Mouse (Mus musculus) intestine, embryonic 15.5 days (tissue): Measurements from ENCODE around the gene Snx29. TPM values are rescaled to one million over a fixed set of nuclear protein-coding genes. Genes with fewer than 3 reads are reported as not detected.

Experiments used
- ATAC-seq: fragments of 200-750 bp; cut with Nextera tagmentation; 2 replicates; pipeline ENCODE4 v1.8.0; 2017; ENCODE audit warnings: moderate TSS enrichment, moderate library complexity
- H3K27ac ChIP-seq: fragments of 300-500 bp; sonication (generic); 2 replicates; pipeline ENCODE4 v1.5.1; 2015; ENCODE audit warnings: mild to moderate bottlenecking, inconsistent platforms
- H3K27me3 ChIP-seq: fragments of 300-500 bp; sonication (generic); replicated peaks from 2 replicates; pipeline ENCODE4 v1.6.1; 2015; ENCODE audit warnings: inconsistent platforms
- H3K36me3 ChIP-seq: fragments of 300-500 bp; sonication (generic); 2 replicates; pipeline ENCODE4 v1.6.1; 2015; ENCODE audit warnings: inconsistent platforms
- H3K4me1 ChIP-seq: fragments of 300-500 bp; sonication (generic); replicated peaks from 2 replicates; pipeline ENCODE4 v1.6.1; 2015; ENCODE audit warnings: inconsistent platforms
- H3K4me2 ChIP-seq: fragments of 300-500 bp; sonication (generic); replicated peaks from 2 replicates; pipeline ENCODE4 v1.6.1; 2015; ENCODE audit warnings: mild to moderate bottlenecking, inconsistent platforms
- H3K4me3 ChIP-seq: fragments of 300-500 bp; sonication (generic); replicated peaks from 2 replicates; pipeline ENCODE4 v1.5.1; 2015; ENCODE audit warnings: inconsistent platforms
- H3K9ac ChIP-seq: fragments of 300-500 bp; sonication (generic); 2 replicates; pipeline ENCODE4 v1.6.1; 2015; ENCODE audit warnings: inconsistent platforms
- H3K9me3 ChIP-seq: fragments of 300-500 bp; sonication (generic); 2 replicates; pipeline ENCODE4 v1.6.1; 2016; ENCODE audit warnings: inconsistent platforms
- WGBS: fragments of 180-500 bp; shearing (Covaris S2); methylation state at CpG from one replicate; pipeline ENCODE4 v1.1.7; 2015; 5-methylcytosine and 5-hydroxymethylcytosine counted together
- polyA plus RNA-seq: library from polyadenylated mRNA; unstranded; fragments of >200 nt; fragmentation: Nextera tagmentation; extraction: Ambion mirVana; gene quantifications from 2 replicates; pipeline ENCODE4 v1.2.1, GENCODE M21; 2015

Gene Snx29
- polyA plus RNA-seq, 1 experiment from 2014 or later: 5.7 TPM

GRCm38 (mm10) chr16:11460210-11460609 lies 137.5 kb downstream of the Snx29 start:
- 87% methylated on average over 1 of the region's 1 CpGs for WGBS
- H3K9me3 ChIP-seq: no peaks in the 10 kb centered on the region
- H3K4me1 ChIP-seq: no peaks in the 10 kb centered on the region; the same call in 1 of the 2 replicates
- no peaks in the 10 kb centered on the region for H3K27me3 ChIP-seq
- H3K36me3 ChIP-seq: no peaks in the 10 kb centered on the region
- H3K4me2 ChIP-seq: no peak overlapping the region
- ATAC-seq: no peak
- no peak overlapping the region for H3K9ac ChIP-seq
- H3K27ac ChIP-seq: no peak overlapping the region
- no peak overlapping the region for H3K4me3 ChIP-seq

- H3K9ac ChIP-seq: no peak overlapping the region
- no peaks in the 10 kb centered on the region; the same call in 1 of the 2 replicates for H3K4me1 ChIP-seq
- no peak overlapping the region for H3K27ac ChIP-seq
- no peaks in the 10 kb centered on the region for H3K9me3 ChIP-seq
- WGBS: 74% methylated on average over 7 of the region's 7 CpGs
- no peak overlapping the region for H3K4me3 ChIP-seq
- no peak for ATAC-seq
- no peaks in the 10 kb centered on the region for H3K27me3 ChIP-seq
- no peaks in the 10 kb centered on the region for H3K36me3 ChIP-seq
- H3K4me2 ChIP-seq: no peak overlapping the region
Measured at GRCm38 (mm10) chr16:11461612-11462011, 138.9 kb downstream of the Snx29 start.

- peak; percentile 35 for ATAC-seq
- H3K27me3 ChIP-seq: no peaks in the 10 kb centered on the region
- H3K4me1 ChIP-seq: no peaks in the 10 kb centered on the region
- WGBS: 55% methylated on average over 15 of the region's 15 CpGs
- no peaks in the 10 kb centered on the region for H3K36me3 ChIP-seq
- H3K9me3 ChIP-seq: no peaks in the 10 kb centered on the region
- no peak overlapping the region for H3K27ac ChIP-seq
- H3K4me2 ChIP-seq: no peak overlapping the region
- H3K9ac ChIP-seq: no peak overlapping the region
- no peak overlapping the region for H3K4me3 ChIP-seq
Measured at GRCm38 (mm10) chr16:11468533-11469179, 145.9 kb downstream of the Snx29 start.

GRCm38 (mm10) chr16:11469491-11469890 lies 146.8 kb downstream of the Snx29 start:
- no peaks in the 10 kb centered on the region for H3K4me1 ChIP-seq
- no peak overlapping the region for H3K9ac ChIP-seq
- no peak overlapping the region for H3K27ac ChIP-seq
- no peak overlapping the region for H3K4me3 ChIP-seq
- H3K4me2 ChIP-seq: no peak overlapping the region
- WGBS: 96% methylated on average over 3 of the region's 3 CpGs
- H3K27me3 ChIP-seq: no peaks in the 10 kb centered on the region
- ATAC-seq: no peak
- H3K9me3 ChIP-seq: no peaks in the 10 kb centered on the region
- H3K36me3 ChIP-seq: no peaks in the 10 kb centered on the region

GRCm38 (mm10) chr16:11471246-11471645 lies 148.5 kb downstream of the Snx29 start:
- Histone ChIP-seq H3K27ac (no peak overlapping the region), H3K27me3 (no peaks in the 10 kb centered on the region), H3K4me3 (no peak overlapping the region), H3K9ac (no peak overlapping the region), H3K4me1 (no peaks in the 10 kb centered on the region), H3K4me2 (no peak overlapping the region), H3K9me3 (no peaks in the 10 kb centered on the region), H3K36me3 (no peaks in the 10 kb centered on the region)
- 98% methylated on average over 2 of the region's 2 CpGs for WGBS
- no peak for ATAC-seq

GRCm38 (mm10) chr16:11472852-11473251 lies 150.1 kb downstream of the Snx29 start:
- Histone ChIP-seq H3K4me3 (no peak overlapping the region), H3K4me2 (no peak overlapping the region), H3K27me3 (no peaks in the 10 kb centered on the region), H3K9me3 (no peaks in the 10 kb centered on the region), H3K4me1 (no peaks in the 10 kb centered on the region), H3K36me3 (no peaks in the 10 kb centered on the region), H3K9ac (no peak overlapping the region), H3K27ac (no peak overlapping the region)
- no peak for ATAC-seq
- WGBS: 85% methylated on average over 4 of the region's 4 CpGs

- no peaks in the 10 kb centered on the region for H3K9me3 ChIP-seq
- 86% methylated on average over 3 of the region's 3 CpGs for WGBS
- no peaks in the 10 kb centered on the region for H3K27me3 ChIP-seq
- H3K4me1 ChIP-seq: no peaks in the 10 kb centered on the region
- no peak overlapping the region for H3K27ac ChIP-seq
- no peak overlapping the region for H3K4me3 ChIP-seq
- 0 out of 2 replicates have a peak, but pooled peaks have one; percentile 42 for ATAC-seq
- no peak overlapping the region for H3K9ac ChIP-seq
- no peak overlapping the region for H3K4me2 ChIP-seq
- H3K36me3 ChIP-seq: no peaks in the 10 kb centered on the region
Measured at GRCm38 (mm10) chr16:11473474-11473873, 150.8 kb downstream of the Snx29 start.

GRCm38 (mm10) chr16:11473893-11474505 lies 151.3 kb downstream of the Snx29 start:
- Histone ChIP-seq H3K27me3 (no peaks in the 10 kb centered on the region), H3K4me1 (no peaks in the 10 kb centered on the region), H3K4me3 (no peak overlapping the region), H3K36me3 (no peaks in the 10 kb centered on the region), H3K4me2 (no peak overlapping the region), H3K9me3 (no peaks in the 10 kb centered on the region), H3K9ac (no peak overlapping the region), H3K27ac (no peak overlapping the region)
- ATAC-seq: no peak
- 74% methylated on average over 6 of the region's 6 CpGs for WGBS

GRCm38 (mm10) chr16:11475137-11475943 lies 152.6 kb downstream of the Snx29 start:
- Histone ChIP-seq H3K4me2 (no peak overlapping the region), H3K9ac (no peak overlapping the region), H3K36me3 (no peaks in the 10 kb centered on the region), H3K27me3 (no peaks in the 10 kb centered on the region), H3K4me3 (no peak overlapping the region), H3K27ac (no peak overlapping the region), H3K9me3 (no peaks in the 10 kb centered on the region), H3K4me1 (no peaks in the 10 kb centered on the region)
- ATAC-seq: no peak
- WGBS: 71% methylated on average over 10 of the region's 10 CpGs

- no peak for ATAC-seq
- WGBS: 94% methylated on average over 1 of the region's 1 CpGs
- H3K4me3 ChIP-seq: no peak overlapping the region
- no peaks in the 10 kb centered on the region for H3K4me1 ChIP-seq
- H3K9me3 ChIP-seq: no peaks in the 10 kb centered on the region
- H3K27ac ChIP-seq: no peak overlapping the region
- H3K9ac ChIP-seq: no peak overlapping the region
- no peaks in the 10 kb centered on the region for H3K27me3 ChIP-seq
- no peaks in the 10 kb centered on the region for H3K36me3 ChIP-seq
- no peak overlapping the region for H3K4me2 ChIP-seq
Measured at GRCm38 (mm10) chr16:11476314-11476713, 153.6 kb downstream of the Snx29 start.

GRCm38 (mm10) chr16:11476968-11477367 lies 154.3 kb downstream of the Snx29 start:
- no peaks in the 10 kb centered on the region for H3K9me3 ChIP-seq
- no peak overlapping the region for H3K4me3 ChIP-seq
- no peak overlapping the region for H3K9ac ChIP-seq
- no peaks in the 10 kb centered on the region for H3K36me3 ChIP-seq
- H3K4me1 ChIP-seq: 0 out of 2 replicates have a peak, but pooled peaks cover under 1% of the 10 kb centered on the region
- 94% methylated on average over 2 of the region's 2 CpGs for WGBS
- H3K27ac ChIP-seq: no peak overlapping the region
- H3K27me3 ChIP-seq: no peaks in the 10 kb centered on the region
- H3K4me2 ChIP-seq: no peak overlapping the region
- no peak for ATAC-seq

GRCm38 (mm10) chr16:11477591-11477990 lies 154.9 kb downstream of the Snx29 start:
- no peaks in the 10 kb centered on the region for H3K9me3 ChIP-seq
- H3K36me3 ChIP-seq: no peaks in the 10 kb centered on the region
- WGBS: 86% methylated on average over 5 of the region's 5 CpGs
- H3K27ac ChIP-seq: no peak overlapping the region
- H3K4me3 ChIP-seq: no peak overlapping the region
- no peak for ATAC-seq
- H3K9ac ChIP-seq: no peak overlapping the region
- 0 out of 2 replicates have a peak, but pooled peaks cover 2% of the 10 kb centered on the region for H3K4me1 ChIP-seq
- H3K27me3 ChIP-seq: no peaks in the 10 kb centered on the region
- no peak overlapping the region for H3K4me2 ChIP-seq
